Mouse (Mus musculus): ENCODE data around the gene Egf. TPM values are rescaled to one million over a fixed set of nuclear protein-coding genes. Genes with fewer than 3 reads are reported as not detected.
"Not testable (repeated sequence)": the region's sequence is repeated elsewhere in the genome, so short reads cannot be mapped to it uniquely, and the experiment has no call there.

Gene Egf
- polyA plus RNA-seq, 1 experiment from 2014 or later: 1.8 TPM

DNA sequence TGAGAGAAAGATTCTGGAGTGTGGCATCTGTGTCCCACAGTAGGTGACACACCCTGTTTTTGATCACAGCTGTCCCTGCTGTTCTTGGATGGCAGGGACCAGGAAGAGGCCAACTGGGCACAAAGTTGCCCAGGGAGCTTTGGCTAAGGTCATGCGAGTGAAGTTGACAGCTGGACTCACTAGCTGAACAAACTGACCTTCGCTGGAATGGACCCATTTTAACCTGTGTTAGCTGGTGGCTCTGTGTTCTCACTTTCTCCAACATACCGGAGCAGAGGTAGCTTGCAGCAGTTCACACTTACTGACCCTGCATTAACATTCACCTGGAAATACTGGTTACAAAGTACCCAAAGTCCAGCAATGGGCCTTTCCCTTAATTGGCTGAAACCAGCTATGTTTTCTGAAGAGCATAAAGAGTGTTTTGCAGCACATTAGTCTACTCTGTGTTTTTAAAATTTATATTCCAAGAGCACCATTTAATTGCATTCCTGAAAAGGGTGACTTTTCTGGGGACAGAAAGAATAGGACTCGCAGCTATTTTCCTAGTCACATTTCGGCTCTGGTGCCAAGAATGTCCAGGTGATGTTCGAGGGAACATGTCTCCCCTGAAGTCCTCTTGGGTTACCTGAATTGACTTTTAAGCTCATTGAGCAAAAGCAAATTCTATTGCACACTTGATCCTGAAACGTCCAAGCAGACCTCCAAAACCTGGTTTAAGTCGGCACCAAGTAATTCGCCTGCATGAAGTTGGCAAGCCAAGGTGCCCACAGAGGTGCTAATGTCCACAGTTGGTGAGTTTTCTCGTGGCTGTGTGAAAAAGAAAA lies 12.1 kb upstream of the Egf start:
- H3K4me2 ChIP-seq (ENCODE audit: low read length): no peak overlapping the region
- H3K9me3 ChIP-seq (ENCODE audit: control insufficient read depth, low read length): 0 out of 2 replicates have a peak, but pooled peaks cover 2% of the 10 kb centered on the region
- no peak overlapping the region for H3K4me3 ChIP-seq (ENCODE audit: low read length)
- H3K36me3 ChIP-seq (ENCODE audit: control insufficient read depth, insufficient read depth, low read length): no peaks in the 10 kb centered on the region
- no peak for ATAC-seq
- H3K27ac ChIP-seq (ENCODE audit: low read depth, low read length): no peak overlapping the region
- WGBS: 88% methylated on average over 10 of the region's 10 CpGs
- H3K9ac ChIP-seq (ENCODE audit: low read depth, low read length): no peak overlapping the region
- H3K4me1 ChIP-seq (ENCODE audit: control insufficient read depth, insufficient read depth, low read depth, low read length): no peaks in the 10 kb centered on the region
- no peaks in the 10 kb centered on the region for H3K27me3 ChIP-seq (replicated peaks; ENCODE audit: control insufficient read depth, insufficient read depth, low read length)

GRCm38 (mm10) chr3:129766106-129766505 lies 11.0 kb upstream of the Egf start:
- Histone ChIP-seq H3K36me3 (ENCODE audit: control insufficient read depth, insufficient read depth, low read length) (no peaks in the 10 kb centered on the region), H3K9me3 (ENCODE audit: control insufficient read depth, low read length) (0 out of 2 replicates have a peak, but pooled peaks cover 2% of the 10 kb centered on the region), H3K4me1 (ENCODE audit: control insufficient read depth, insufficient read depth, low read depth, low read length) (no peaks in the 10 kb centered on the region), H3K27me3 (replicated peaks; ENCODE audit: control insufficient read depth, insufficient read depth, low read length) (no peaks in the 10 kb centered on the region), H3K9ac (ENCODE audit: low read depth, low read length) (no peak overlapping the region), H3K4me3 (ENCODE audit: low read length) (no peak overlapping the region), H3K4me2 (ENCODE audit: low read length) (no peak overlapping the region), H3K27ac (ENCODE audit: low read depth, low read length) (no peak overlapping the region)
- 81% methylated on average over 4 of the region's 4 CpGs for WGBS
- no peak for ATAC-seq

GRCm38 (mm10) chr3:129757599-129757998 lies 2.5 kb upstream of the Egf start:
- not testable (repeated sequence) for H3K9me3 ChIP-seq (ENCODE audit: control insufficient read depth, low read length); H3K9ac ChIP-seq (ENCODE audit: low read depth, low read length); H3K27me3 ChIP-seq (replicated peaks; ENCODE audit: control insufficient read depth, insufficient read depth, low read length); H3K36me3 ChIP-seq (ENCODE audit: control insufficient read depth, insufficient read depth, low read length); ATAC-seq; H3K4me2 ChIP-seq (ENCODE audit: low read length); H3K27ac ChIP-seq (ENCODE audit: low read depth, low read length); H3K4me1 ChIP-seq (ENCODE audit: control insufficient read depth, insufficient read depth, low read depth, low read length); H3K4me3 ChIP-seq (ENCODE audit: low read length)
- WGBS: 96% methylated on average over 1 of the region's 1 CpGs

GRCm38 (mm10) chr3:129744803-129745202 lies 10.3 kb downstream of the Egf start:
- WGBS: 57% methylated on average over 8 of the region's 8 CpGs
- ATAC-seq: no peak
- no peaks in the 10 kb centered on the region for H3K27me3 ChIP-seq (replicated peaks; ENCODE audit: control insufficient read depth, insufficient read depth, low read length)
- H3K4me2 ChIP-seq (ENCODE audit: low read length): no peak overlapping the region
- H3K27ac ChIP-seq (ENCODE audit: low read depth, low read length): no peak overlapping the region
- no peaks in the 10 kb centered on the region for H3K36me3 ChIP-seq (ENCODE audit: control insufficient read depth, insufficient read depth, low read length)
- H3K9ac ChIP-seq (ENCODE audit: low read depth, low read length): no peak overlapping the region
- H3K4me3 ChIP-seq (ENCODE audit: low read length): no peak overlapping the region
- no peaks in the 10 kb centered on the region for H3K9me3 ChIP-seq (ENCODE audit: control insufficient read depth, low read length)
- H3K4me1 ChIP-seq (ENCODE audit: control insufficient read depth, insufficient read depth, low read depth, low read length): no peaks in the 10 kb centered on the region

DNA sequence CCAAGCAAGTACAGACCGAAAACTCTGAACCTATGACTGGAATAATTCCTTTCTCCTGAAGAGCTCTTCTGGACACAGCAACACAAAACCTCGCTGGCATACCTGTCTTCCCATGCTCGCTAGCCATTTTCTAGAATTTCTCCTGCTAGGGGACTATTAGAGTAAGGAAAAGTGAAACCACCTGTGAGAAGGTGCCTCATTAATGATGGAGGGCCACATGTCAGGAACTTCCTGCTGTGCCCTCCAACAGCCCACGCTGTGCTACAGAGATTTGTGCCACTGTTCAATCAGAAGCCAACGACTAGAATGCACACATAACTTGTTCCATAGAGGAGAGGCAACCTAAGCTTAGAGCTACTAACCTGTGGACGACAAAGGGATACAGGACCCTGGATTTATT lies 12.3 kb downstream of the Egf start:
- no peak for ATAC-seq
- 83% methylated on average over 6 of the region's 6 CpGs for WGBS
- H3K27me3 ChIP-seq (replicated peaks; ENCODE audit: control insufficient read depth, insufficient read depth, low read length): no peaks in the 10 kb centered on the region

GRCm38 (mm10) chr3:129738291-129739183 lies 16.6 kb downstream of the Egf start:
- Histone ChIP-seq H3K4me1 (ENCODE audit: control insufficient read depth, insufficient read depth, low read depth, low read length) (no peaks in the 10 kb centered on the region), H3K4me3 (ENCODE audit: low read length) (no peak overlapping the region), H3K27ac (ENCODE audit: low read depth, low read length) (no peak overlapping the region), H3K4me2 (ENCODE audit: low read length) (no peak overlapping the region), H3K9ac (ENCODE audit: low read depth, low read length) (no peak overlapping the region), H3K27me3 (replicated peaks; ENCODE audit: control insufficient read depth, insufficient read depth, low read length) (no peaks in the 10 kb centered on the region), H3K9me3 (ENCODE audit: control insufficient read depth, low read length) (no peaks in the 10 kb centered on the region), H3K36me3 (ENCODE audit: control insufficient read depth, insufficient read depth, low read length) (no peaks in the 10 kb centered on the region)
- ATAC-seq: no peak
- WGBS: 73% methylated on average over 16 of the region's 16 CpGs

More for the DNA sequence above, 12.3 kb downstream of the Egf start:
- no peak overlapping the region for H3K9ac ChIP-seq (ENCODE audit: low read depth, low read length)
- H3K27ac ChIP-seq (ENCODE audit: low read depth, low read length): no peak overlapping the region
- H3K4me3 ChIP-seq (ENCODE audit: low read length): no peak overlapping the region
- H3K9me3 ChIP-seq (ENCODE audit: control insufficient read depth, low read length): no peaks in the 10 kb centered on the region
- no peaks in the 10 kb centered on the region for H3K36me3 ChIP-seq (ENCODE audit: control insufficient read depth, insufficient read depth, low read length)
- H3K4me2 ChIP-seq (ENCODE audit: low read length): no peak overlapping the region
- no peaks in the 10 kb centered on the region for H3K4me1 ChIP-seq (ENCODE audit: control insufficient read depth, insufficient read depth, low read depth, low read length)

- WGBS: 78% methylated on average over 6 of the region's 6 CpGs
- Histone ChIP-seq H3K9me3 (ENCODE audit: control insufficient read depth, low read length) (no peaks in the 10 kb centered on the region), H3K27ac (ENCODE audit: low read depth, low read length) (no peak overlapping the region), H3K27me3 (replicated peaks; ENCODE audit: control insufficient read depth, insufficient read depth, low read length) (no peaks in the 10 kb centered on the region), H3K4me2 (ENCODE audit: low read length) (no peak overlapping the region), H3K9ac (ENCODE audit: low read depth, low read length) (no peak overlapping the region), H3K4me3 (ENCODE audit: low read length) (no peak overlapping the region), H3K4me1 (ENCODE audit: control insufficient read depth, insufficient read depth, low read depth, low read length) (no peaks in the 10 kb centered on the region), H3K36me3 (ENCODE audit: control insufficient read depth, insufficient read depth, low read length) (no peaks in the 10 kb centered on the region)
- no peak for ATAC-seq
Observed at GRCm38 (mm10) chr3:129731636-129732035, 23.5 kb downstream of the Egf start.

- H3K4me2 ChIP-seq (ENCODE audit: low read length): no peak overlapping the region
- peaks cover 4% of the 10 kb centered on the region for H3K4me1 ChIP-seq (ENCODE audit: control insufficient read depth, insufficient read depth, low read depth, low read length)
- H3K27me3 ChIP-seq (replicated peaks; ENCODE audit: control insufficient read depth, insufficient read depth, low read length): no peaks in the 10 kb centered on the region
- H3K9ac ChIP-seq (ENCODE audit: low read depth, low read length): no peak overlapping the region
- H3K4me3 ChIP-seq (ENCODE audit: low read length): no peak overlapping the region
- H3K27ac ChIP-seq (ENCODE audit: low read depth, low read length): no peak overlapping the region
- H3K9me3 ChIP-seq (ENCODE audit: control insufficient read depth, low read length): no peaks in the 10 kb centered on the region
- H3K36me3 ChIP-seq (ENCODE audit: control insufficient read depth, insufficient read depth, low read length): no peaks in the 10 kb centered on the region
- WGBS: 26% methylated on average over 8 of the region's 8 CpGs
- ATAC-seq: no peak
Observed at GRCm38 (mm10) chr3:129730426-129730825, 24.7 kb downstream of the Egf start.

DNA sequence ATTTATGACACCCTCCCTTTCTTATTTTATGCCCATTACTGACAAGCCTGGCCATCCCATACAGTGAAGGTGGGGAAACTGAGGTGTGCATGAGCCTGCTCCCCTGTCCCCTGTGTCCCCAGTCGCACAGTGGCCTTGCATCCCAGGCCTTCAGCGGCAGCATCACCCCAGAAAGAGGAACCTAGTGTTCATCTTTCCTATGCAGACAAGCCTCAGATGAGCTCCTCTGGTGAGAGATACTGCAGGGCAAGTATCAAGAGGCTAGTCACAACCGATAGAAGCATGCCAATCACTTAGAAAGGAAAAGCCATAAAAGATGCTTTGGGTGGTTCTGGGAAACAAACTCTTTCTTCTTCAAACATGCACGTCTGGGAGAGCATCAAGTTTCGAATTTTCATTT lies 25.2 kb downstream of the Egf start:
- no peak overlapping the region for H3K4me2 ChIP-seq (ENCODE audit: low read length)
- ATAC-seq: no peak
- H3K27ac ChIP-seq (ENCODE audit: low read depth, low read length): no peak overlapping the region
- H3K4me3 ChIP-seq (ENCODE audit: low read length): no peak overlapping the region
- no peak overlapping the region for H3K9ac ChIP-seq (ENCODE audit: low read depth, low read length)
- peaks cover 4% of the 10 kb centered on the region for H3K4me1 ChIP-seq (ENCODE audit: control insufficient read depth, insufficient read depth, low read depth, low read length)
- WGBS: 87% methylated on average over 5 of the region's 5 CpGs
- H3K9me3 ChIP-seq (ENCODE audit: control insufficient read depth, low read length): no peaks in the 10 kb centered on the region
- H3K36me3 ChIP-seq (ENCODE audit: control insufficient read depth, insufficient read depth, low read length): no peaks in the 10 kb centered on the region
- no peaks in the 10 kb centered on the region for H3K27me3 ChIP-seq (replicated peaks; ENCODE audit: control insufficient read depth, insufficient read depth, low read length)

All from hindbrain, embryonic 16.5 days (tissue).